Mouse (Mus musculus): ENCODE data around the gene Mapkap1. TPM values are rescaled to one million over a fixed set of nuclear protein-coding genes. Genes with fewer than 3 reads are reported as not detected.

Mapkap1 gene
- 10 to 100 TPM; 41.0 to 49.5 TPM for total RNA-seq (2023)

DNA sequence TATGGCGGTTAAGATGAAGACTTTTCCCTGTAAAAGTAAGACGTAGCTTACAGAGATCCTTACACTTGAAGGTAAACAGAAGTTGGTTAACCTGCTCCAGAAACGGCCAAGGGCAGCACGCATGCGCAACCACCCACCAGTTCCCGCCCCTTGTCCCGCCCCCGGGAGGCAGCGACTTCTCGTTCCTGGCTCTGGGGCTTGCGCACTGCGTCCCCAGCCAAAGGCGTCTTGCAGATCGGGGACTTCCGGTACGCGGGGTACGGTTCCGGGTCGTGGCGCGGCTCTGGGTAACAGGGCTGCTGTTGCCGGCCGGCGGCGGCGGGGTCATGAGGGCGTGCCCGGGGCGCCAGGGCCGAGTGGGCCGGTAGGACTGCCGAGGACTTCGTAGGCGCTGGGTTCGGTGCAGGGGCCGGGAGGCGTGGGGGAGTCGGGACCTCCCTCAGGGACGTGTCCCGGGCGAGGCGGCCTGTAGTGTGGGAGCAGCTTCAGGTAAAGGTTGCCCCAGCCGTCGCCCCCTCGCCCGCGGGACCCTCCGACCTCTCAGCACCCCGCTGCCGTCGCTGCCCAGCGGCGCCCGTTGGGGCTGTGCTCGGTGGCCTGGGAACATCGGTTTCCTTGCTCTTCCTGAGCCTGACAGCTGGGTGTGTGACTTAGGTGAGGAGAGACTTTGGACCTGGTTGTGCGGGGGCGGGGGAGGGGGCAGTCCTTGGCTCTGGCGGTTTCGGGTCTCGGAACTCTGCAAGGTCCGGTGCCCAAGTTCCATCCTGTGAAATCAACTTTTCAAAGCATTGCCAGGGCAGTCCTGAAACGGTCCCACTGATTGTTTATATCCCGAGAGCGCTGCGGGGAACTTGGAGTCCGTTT lies at the start of gene Mapkap1:
Mapkap1 (plus strand) TSS at position 171 of the 864 bp plus-strand sequence.

GRCm38 (mm10) chr2:34372305-34373301 lies 34.0 kb upstream of the Mapkap1 start, which contains the start of gene Pbx3:
TSS of gene Pbx3 (minus strand) at chr2:34373142.

Other genes with a start within 250 kb of the Mapkap1 start
- gene Pbx3, start 33.6 kb upstream of the Mapkap1 start, total RNA-seq (2023): 1 to 10 TPM; 7.6 to 9.7 TPM

All from neutrophil, adult 59 days (primary cell).